Mouse (Mus musculus) liver, embryonic 13.5 days (tissue): ENCODE measurements around the gene Smim7. TPM values are rescaled to one million over a fixed set of nuclear protein-coding genes. Genes with fewer than 3 reads are reported as not detected.

Experiments
- ATAC-seq: fragments of 200-750 bp; cut with Nextera tagmentation; 2 replicates; pipeline ENCODE4 v1.8.0; 2017; ENCODE audit warnings: low read depth, mild to moderate bottlenecking, moderate number of reproducible peaks, moderate library complexity
- DNase-seq: peaks from one replicate; pipeline ENCODE4 v3.0.0; 2022
- H3K27ac ChIP-seq: fragments of 300-500 bp; sonication (generic); 2 replicates; pipeline ENCODE4 v1.5.1; 2015; ENCODE audit warnings: moderate library complexity, mild to moderate bottlenecking, inconsistent platforms
- H3K27me3 ChIP-seq: fragments of 300-500 bp; sonication (generic); 2 replicates; pipeline ENCODE4 v1.6.1; 2015; ENCODE audit warnings: mild to moderate bottlenecking, inconsistent platforms
- H3K36me3 ChIP-seq: fragments of 300-500 bp; sonication (generic); 2 replicates; pipeline ENCODE4 v1.6.1; 2015; ENCODE audit warnings: mild to moderate bottlenecking, inconsistent platforms
- H3K4me1 ChIP-seq: fragments of 300-500 bp; sonication (generic); replicated peaks from 2 replicates; pipeline ENCODE4 v1.6.1; 2015; ENCODE audit warnings: inconsistent platforms
- H3K4me2 ChIP-seq: fragments of 300-500 bp; sonication (generic); 2 replicates; pipeline ENCODE4 v1.6.1; 2015; ENCODE audit warnings: inconsistent platforms, mild to moderate bottlenecking, moderate library complexity
- H3K4me3 ChIP-seq: fragments of 300-500 bp; sonication (generic); replicated peaks from 2 replicates; pipeline ENCODE4 v1.5.1; 2015; ENCODE audit warnings: mild to moderate bottlenecking, inconsistent platforms
- H3K9ac ChIP-seq: fragments of 300-500 bp; sonication (generic); 2 replicates; pipeline ENCODE4 v1.6.1; 2015; ENCODE audit warnings: mild to moderate bottlenecking, inconsistent platforms
- H3K9me3 ChIP-seq: fragments of 300-500 bp; sonication (generic); replicated peaks from 2 replicates; pipeline ENCODE4 v1.6.1; 2016; ENCODE audit warnings: inconsistent platforms
- WGBS: fragments of 180-500 bp; shearing (Covaris S2); methylation state at CpG from one replicate; pipeline ENCODE4 v1.1.7; 2015; ENCODE audit not compliant: insufficient replicate concordance; 5-methylcytosine and 5-hydroxymethylcytosine counted together
- polyA plus RNA-seq: library from polyadenylated mRNA; unstranded; fragments of >200 nt; fragmentation: Nextera tagmentation; extraction: Ambion mirVana; gene quantifications from 2 replicates; pipeline ENCODE4 v1.2.1, GENCODE M21; 2015

Gene Smim7
- polyA plus RNA-seq, 1 experiment from 2014 or later, result 51.6 TPM

GRCm38 (mm10) chr8:72573450-72573849, 2.6 kb upstream of the Smim7 start:
- H3K4me3 ChIP-seq, result no peak overlapping the region
- DNase-seq (no peak), ATAC-seq (no peak)
- no peak overlapping the region for H3K4me2 ChIP-seq
- peaks cover 6% of the 10 kb centered on the region; the same call in 1 of the 2 replicates for H3K27me3 ChIP-seq
- H3K9ac ChIP-seq, result no peak overlapping the region
- H3K9me3 ChIP-seq, result no peaks in the 10 kb centered on the region
- peaks cover 14% of the 10 kb centered on the region for H3K36me3 ChIP-seq
- WGBS, result 76% methylated on average over 6 of the region's 6 CpGs
- peaks cover 40% of the 10 kb centered on the region for H3K4me1 ChIP-seq
- no peak overlapping the region for H3K27ac ChIP-seq

GRCm38 (mm10) chr8:72572507-72572906, 1.6 kb upstream of the Smim7 start:
- peaks cover 34% of the 10 kb centered on the region for H3K4me1 ChIP-seq
- H3K4me2 ChIP-seq, result peak overlapping the region; percentile 99
- H3K9me3 ChIP-seq, result no peaks in the 10 kb centered on the region
- H3K27ac ChIP-seq, result no peak overlapping the region
- peaks cover 6% of the 10 kb centered on the region; the same call in 1 of the 2 replicates for H3K27me3 ChIP-seq
- peak overlapping the region; percentile 78 for H3K9ac ChIP-seq
- no peak for ATAC-seq
- H3K36me3 ChIP-seq, result peaks cover 23% of the 10 kb centered on the region
- peak overlapping the region; percentile 75 for H3K4me3 ChIP-seq
- no peak for DNase-seq
- 20% methylated on average over 10 of the region's 10 CpGs for WGBS

GRCm38 (mm10) chr8:72571611-72572473, 954 bp upstream of the Smim7 start, which contains the start of gene Tmem38a:
Tmem38a (plus strand) TSS chr8:72572055.
- DNase-seq, result peak; percentile 57
- Histone ChIP-seq H3K9ac (peak within 1 kb of the TSS; percentile 78), H3K4me2 (peak within 1 kb of the TSS; percentile 99), H3K9me3 (no peaks in the 10 kb centered on the region), H3K27ac (peak within 1 kb of the TSS; percentile 90), H3K27me3 (peaks cover 6% of the 10 kb centered on the region; the same call in 1 of the 2 replicates), H3K4me3 (peak within 1 kb of the TSS; percentile 75), H3K4me1 (peaks cover 34% of the 10 kb centered on the region), H3K36me3 (peaks cover 30% of the 10 kb centered on the region)
- no peak for ATAC-seq
- WGBS, result under 1% methylated on average over 45 of the region's 45 CpGs

- DNase-seq, result no peak
- Histone ChIP-seq H3K27ac (no peak overlapping the region), H3K36me3 (peaks cover 65% of the 10 kb centered on the region), H3K4me2 (no peak overlapping the region), H3K4me1 (peaks cover 16% of the 10 kb centered on the region), H3K9me3 (no peaks in the 10 kb centered on the region), H3K27me3 (no peaks in the 10 kb centered on the region), H3K9ac (no peak overlapping the region), H3K4me3 (no peak overlapping the region)
- 84% methylated on average over 2 of the region's 2 CpGs for WGBS
- no peak for ATAC-seq
Observed at GRCm38 (mm10) chr8:72565970-72566369, 4.9 kb downstream of the Smim7 start.

GRCm38 (mm10) chr8:72561111-72561689, 9.7 kb downstream of the Smim7 start:
- Histone ChIP-seq H3K4me2 (no peak overlapping the region), H3K27me3 (no peaks in the 10 kb centered on the region), H3K4me1 (no peaks in the 10 kb centered on the region), H3K36me3 (peaks cover 45% of the 10 kb centered on the region), H3K9ac (no peak overlapping the region), H3K27ac (no peak overlapping the region), H3K9me3 (no peaks in the 10 kb centered on the region), H3K4me3 (no peak overlapping the region)
- no peak for DNase-seq
- WGBS, result 72% methylated on average over 1 of the region's 1 CpGs
- no peak for ATAC-seq

- WGBS, result 75% methylated on average over 4 of the region's 4 CpGs
- no peak overlapping the region for H3K4me3 ChIP-seq
- no peak overlapping the region for H3K27ac ChIP-seq
Observed at GRCm38 (mm10) chr8:72555770-72556169, 15.1 kb downstream of the Smim7 start.

GRCm38 (mm10) chr8:72549314-72549892, 21.5 kb downstream of the Smim7 start:
- Histone ChIP-seq H3K27ac (peak overlapping the region; percentile 90; the same call in 1 of the 2 replicates), H3K4me2 (peak overlapping the region; percentile 98), H3K4me1 (peaks cover 48% of the 10 kb centered on the region), H3K4me3 (peak overlapping the region; percentile 100), H3K27me3 (no peaks in the 10 kb centered on the region), H3K36me3 (peaks cover 16% of the 10 kb centered on the region; the same call in 1 of the 2 replicates), H3K9ac (peak overlapping the region; percentile 88), H3K9me3 (no peaks in the 10 kb centered on the region)
- DNase-seq, result no peak
- 20% methylated on average over 5 of the region's 5 CpGs for WGBS
- no peak for ATAC-seq

More at GRCm38 (mm10) chr8:72555770-72556169, 15.1 kb downstream of the Smim7 start:
- Histone ChIP-seq H3K36me3 (peaks cover 16% of the 10 kb centered on the region), H3K4me2 (no peak overlapping the region), H3K4me1 (0 out of 2 replicates have a peak, but pooled peaks cover 4% of the 10 kb centered on the region), H3K27me3 (no peaks in the 10 kb centered on the region), H3K9me3 (no peaks in the 10 kb centered on the region), H3K9ac (no peak overlapping the region)
- no peak for ATAC-seq
- DNase-seq, result no peak

- Histone ChIP-seq H3K27ac (peak overlapping the region; percentile 90), H3K4me2 (peak overlapping the region; percentile 98), H3K27me3 (no peaks in the 10 kb centered on the region), H3K36me3 (peaks cover 22% of the 10 kb centered on the region), H3K4me3 (peak overlapping the region; percentile 100), H3K9ac (peak overlapping the region; percentile 88), H3K9me3 (no peaks in the 10 kb centered on the region), H3K4me1 (peaks cover 54% of the 10 kb centered on the region)
- DNase-seq, result no peak
- WGBS, result under 1% methylated on average over 45 of the region's 45 CpGs
- ATAC-seq, result peak; percentile 47
Observed at GRCm38 (mm10) chr8:72548644-72549313, 22.1 kb downstream of the Smim7 start.

GRCm38 (mm10) chr8:72547802-72548643, 22.9 kb downstream of the Smim7 start, which contains the start of gene Med26:
Med26 (minus strand) TSS chr8:72548270.
- Histone ChIP-seq H3K27ac (peak within 1 kb of the TSS; percentile 90), H3K27me3 (no peaks in the 10 kb centered on the region), H3K4me2 (peak within 1 kb of the TSS; percentile 98), H3K4me1 (peaks cover 62% of the 10 kb centered on the region), H3K4me3 (peak within 1 kb of the TSS; percentile 100), H3K9ac (peak within 1 kb of the TSS; percentile 99), H3K36me3 (peaks cover 29% of the 10 kb centered on the region), H3K9me3 (no peaks in the 10 kb centered on the region)
- ATAC-seq (peak; percentile 96), DNase-seq (peak; percentile 97)
- WGBS, result under 1% methylated on average over 75 of the region's 92 CpGs

GRCm38 (mm10) chr8:72547122-72547801, 23.6 kb downstream of the Smim7 start:
- Histone ChIP-seq H3K4me3 (peak overlapping the region; percentile 100), H3K27me3 (no peaks in the 10 kb centered on the region), H3K9me3 (no peaks in the 10 kb centered on the region), H3K4me1 (peaks cover 70% of the 10 kb centered on the region), H3K36me3 (peaks cover 33% of the 10 kb centered on the region), H3K27ac (peak overlapping the region; percentile 87), H3K4me2 (peak overlapping the region; percentile 98), H3K9ac (peak overlapping the region; percentile 99)
- DNase-seq (peak; percentile 18), ATAC-seq (no peak)
- WGBS, result 2% methylated on average over 24 of the region's 27 CpGs
